Mouse (Mus musculus) intestine, embryonic 14.5 days (tissue): ENCODE measurements around the gene Avpr1b. TPM values are rescaled to one million over a fixed set of nuclear protein-coding genes. Genes with fewer than 3 reads are reported as not detected.

ENCODE experiments used
- ATAC-seq: fragments of 200-750 bp; cut with Nextera tagmentation; replicated peaks from 2 replicates; pipeline ENCODE4 v1.8.0; 2017; ENCODE audit warnings: low read depth, moderate number of reproducible peaks, moderate TSS enrichment, moderate library complexity; ENCODE audit not compliant: low FRiP score, low TSS enrichment
- DNase-seq: peaks from one replicate; pipeline ENCODE4 v3.0.0-alpha.2; 2018; ENCODE audit warnings: low spot score
- H3K27ac ChIP-seq: fragments of 300-500 bp; sonication (generic); 2 replicates; pipeline ENCODE4 v1.5.1; 2014; ENCODE audit warnings: low read depth, mild to moderate bottlenecking, control low read depth
- H3K27me3 ChIP-seq: fragments of 300-500 bp; sonication (generic); replicated peaks from 2 replicates; pipeline ENCODE4 v1.6.1; 2014; ENCODE audit warnings: low read length, control low read depth; ENCODE audit not compliant: control insufficient read depth, insufficient read depth
- H3K36me3 ChIP-seq: fragments of 300-500 bp; sonication (generic); 2 replicates; pipeline ENCODE4 v1.6.1; 2014; ENCODE audit warnings: low read length, control low read depth; ENCODE audit not compliant: control insufficient read depth, insufficient read depth
- H3K4me1 ChIP-seq: fragments of 300-500 bp; sonication (generic); replicated peaks from 2 replicates; pipeline ENCODE4 v1.6.1; 2014; ENCODE audit warnings: low read length, control low read depth, mixed read lengths; ENCODE audit not compliant: control insufficient read depth, insufficient read depth
- H3K4me2 ChIP-seq: fragments of 300-500 bp; sonication (generic); 2 replicates; pipeline ENCODE4 v1.6.1; 2014; ENCODE audit warnings: low read length
- H3K4me3 ChIP-seq: fragments of 300-500 bp; sonication (generic); 2 replicates; pipeline ENCODE4 v1.5.1; 2014; ENCODE audit warnings: low read depth, low read length, control low read depth, mixed read lengths
- H3K9ac ChIP-seq: fragments of 300-500 bp; sonication (generic); 2 replicates; pipeline ENCODE4 v1.6.1; 2014; ENCODE audit warnings: mild to moderate bottlenecking, low read length
- H3K9me3 ChIP-seq: fragments of 300-500 bp; sonication (generic); 2 replicates; pipeline ENCODE4 v1.6.1; 2016; ENCODE audit warnings: low read length, control low read depth; ENCODE audit not compliant: control insufficient read depth
- WGBS: fragments of 180-500 bp; shearing (Covaris S2); extraction: QIAGEN DNeasy Blood & Tissue Kit; methylation state at CpG from one replicate; pipeline ENCODE4 v1.1.7; 2014; 5-methylcytosine and 5-hydroxymethylcytosine counted together
- polyA plus RNA-seq: library from polyadenylated mRNA; unstranded; fragments of >200 nt; fragmentation: Nextera tagmentation; extraction: Ambion mirVana; gene quantifications from 2 replicates; pipeline ENCODE4 v1.2.1, GENCODE M21; 2014

Avpr1b gene
- polyA plus RNA-seq, 1 experiment from 2014 or later: not detected

- Histone ChIP-seq H3K4me2 (no peak overlapping the region), H3K9me3 (no peaks in the 10 kb centered on the region), H3K27ac (no peak overlapping the region), H3K4me1 (no peaks in the 10 kb centered on the region; the same call in 1 of the 2 replicates), H3K9ac (no peak overlapping the region), H3K4me3 (no peak overlapping the region), H3K27me3 (no peaks in the 10 kb centered on the region), H3K36me3 (no peaks in the 10 kb centered on the region)
- DNase-seq: peak; percentile 15
- 76% methylated on average over 12 of the region's 12 CpGs for WGBS
- ATAC-seq: no peak
Measured at GRCm38 (mm10) chr1:131652670-131653443, 53.8 kb downstream of the Avpr1b start.

- ATAC-seq: no peak
- Histone ChIP-seq H3K4me1 (no peaks in the 10 kb centered on the region; the same call in 1 of the 2 replicates), H3K27ac (no peak overlapping the region), H3K9me3 (no peaks in the 10 kb centered on the region), H3K27me3 (no peaks in the 10 kb centered on the region), H3K4me2 (no peak overlapping the region), H3K9ac (no peak overlapping the region), H3K36me3 (no peaks in the 10 kb centered on the region), H3K4me3 (no peak overlapping the region)
- 81% methylated on average over 6 of the region's 6 CpGs for WGBS
- DNase-seq: peak; percentile 48
Measured at GRCm38 (mm10) chr1:131655601-131656000, 56.6 kb downstream of the Avpr1b start.

GRCm38 (mm10) chr1:131657945-131658354 is 58.9 kb downstream of the Avpr1b start:
- ATAC-seq: peak; percentile 79
- no peak overlapping the region for H3K9ac ChIP-seq
- H3K4me2 ChIP-seq: peak overlapping the region; percentile 42
- no peaks in the 10 kb centered on the region; the same call in 1 of the 2 replicates for H3K4me1 ChIP-seq
- H3K27me3 ChIP-seq: no peaks in the 10 kb centered on the region
- WGBS: under 1% methylated on average over 11 of the region's 11 CpGs
- no peaks in the 10 kb centered on the region for H3K36me3 ChIP-seq
- H3K4me3 ChIP-seq: peak overlapping the region; percentile 16
- peak; percentile 92 for DNase-seq
- H3K9me3 ChIP-seq: no peaks in the 10 kb centered on the region
- H3K27ac ChIP-seq: peak overlapping the region; percentile 30; the same call in 1 of the 2 replicates

GRCm38 (mm10) chr1:131659512-131660085 is 60.6 kb downstream of the Avpr1b start:
- H3K27ac ChIP-seq: no peak overlapping the region
- WGBS: 73% methylated on average over 5 of the region's 5 CpGs
- DNase-seq (no peak), ATAC-seq (no peak)
- no peaks in the 10 kb centered on the region for H3K9me3 ChIP-seq
- no peak overlapping the region for H3K9ac ChIP-seq
- no peaks in the 10 kb centered on the region for H3K27me3 ChIP-seq
- H3K4me3 ChIP-seq: no peak overlapping the region
- H3K4me1 ChIP-seq: no peaks in the 10 kb centered on the region; the same call in 1 of the 2 replicates
- no peak overlapping the region for H3K4me2 ChIP-seq
- H3K36me3 ChIP-seq: no peaks in the 10 kb centered on the region

- Histone ChIP-seq H3K27me3 (no peaks in the 10 kb centered on the region), H3K4me2 (no peak overlapping the region), H3K9me3 (no peaks in the 10 kb centered on the region), H3K27ac (no peak overlapping the region), H3K4me3 (no peak overlapping the region), H3K9ac (no peak overlapping the region), H3K36me3 (no peaks in the 10 kb centered on the region), H3K4me1 (no peaks in the 10 kb centered on the region; the same call in 1 of the 2 replicates)
- ATAC-seq: no peak
- 84% methylated on average over 2 of the region's 2 CpGs for WGBS
- no peak for DNase-seq
Measured at GRCm38 (mm10) chr1:131660266-131660665, 61.2 kb downstream of the Avpr1b start.

GRCm38 (mm10) chr1:131660716-131661472 is 61.9 kb downstream of the Avpr1b start:
- no peak for DNase-seq

More at GRCm38 (mm10) chr1:131660716-131661472, 61.9 kb downstream of the Avpr1b start:
- Histone ChIP-seq H3K27me3 (no peaks in the 10 kb centered on the region), H3K27ac (no peak overlapping the region), H3K9me3 (no peaks in the 10 kb centered on the region), H3K36me3 (no peaks in the 10 kb centered on the region), H3K4me2 (no peak overlapping the region), H3K9ac (no peak overlapping the region), H3K4me3 (no peak overlapping the region), H3K4me1 (no peaks in the 10 kb centered on the region; the same call in 1 of the 2 replicates)
- ATAC-seq: no peak
- WGBS: 75% methylated on average over 7 of the region's 7 CpGs

Other genes starting within 250 kb of the Avpr1b start
- gene Srgap2, start 71.9 kb upstream of the Avpr1b start, polyA plus RNA-seq: 14.3 and 16.4 TPM in 2 replicates
- 2.8 and 3.0 TPM in 2 replicates for gene Fam72a, start 71.3 kb upstream of the Avpr1b start, polyA plus RNA-seq
- gene Ctse, start 39.1 kb downstream of the Avpr1b start, polyA plus RNA-seq: 0.38 and 1.0 TPM in 2 replicates
- gene Rab7b, start 89.5 kb downstream of the Avpr1b start, polyA plus RNA-seq: 3.0 and 4.3 TPM in 2 replicates
- gene Slc26a9, start 144.8 kb downstream of the Avpr1b start, polyA plus RNA-seq: 0.51 and 0.52 TPM in 2 replicates
- 0.71 and 1.4 TPM in 2 replicates for gene Pm20d1, start 198.1 kb downstream of the Avpr1b start, polyA plus RNA-seq
- gene Slc41a1, start 228.3 kb downstream of the Avpr1b start, polyA plus RNA-seq: 8.4 and 8.9 TPM in 2 replicates